Mouse (Mus musculus): ENCODE data around the gene Olfr322. TPM values are rescaled to one million over a fixed set of nuclear protein-coding genes. Genes with fewer than 3 reads are reported as not detected.

Gene Olfr322
- polyA plus RNA-seq, 1 experiment from 2014 or later: not detected

DNA sequence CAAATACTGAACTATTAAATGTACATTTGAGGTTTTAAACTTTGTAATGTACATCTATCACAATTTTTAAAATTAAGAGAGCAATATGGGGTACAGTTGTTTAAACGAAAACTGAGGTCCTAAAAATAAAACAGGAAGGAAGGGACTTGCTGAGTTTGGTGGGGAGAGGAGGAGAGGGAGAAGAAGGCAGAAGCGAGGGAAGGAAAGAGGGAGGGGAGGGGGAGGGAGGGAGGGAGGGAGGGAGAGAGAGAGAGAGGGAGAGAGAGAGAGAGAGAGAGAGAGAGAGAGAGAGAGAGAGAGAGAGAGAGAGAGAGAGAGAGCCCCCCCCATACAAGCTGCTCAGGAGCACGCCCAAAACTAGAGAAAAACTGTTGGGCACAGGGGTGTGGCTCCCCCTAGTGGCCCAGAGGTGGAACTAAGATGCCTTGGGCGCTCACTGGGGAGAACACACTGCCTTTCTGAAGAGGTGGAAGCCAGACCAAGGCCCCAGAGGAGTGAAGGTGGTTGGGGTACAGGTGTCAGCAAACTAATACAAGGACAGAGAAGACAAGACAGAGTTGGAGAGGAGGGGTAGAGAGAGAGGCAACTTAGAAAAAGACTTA lies 22.1 kb upstream of the Olfr322 start:
- Histone ChIP-seq H3K4me1 (ENCODE audit: control insufficient read depth, insufficient read depth, low read length) (peaks cover 6% of the 10 kb centered on the region; the same call in 1 of the 2 replicates), H3K4me2 (ENCODE audit: low read depth, low read length) (no peak overlapping the region), H3K36me3 (ENCODE audit: control insufficient read depth, insufficient read depth) (no peaks in the 10 kb centered on the region), H3K4me3 (ENCODE audit: low read length) (no peak overlapping the region), H3K9me3 (replicated peaks; ENCODE audit: control insufficient read depth, low read length) (no peaks in the 10 kb centered on the region), H3K9ac (ENCODE audit: low read length) (no peak overlapping the region), H3K27me3 (ENCODE audit: control insufficient read depth, insufficient read depth, low read length) (peaks cover 18% of the 10 kb centered on the region), H3K27ac (ENCODE audit: low read length) (no peak overlapping the region)
- WGBS: 19% methylated on average over 4 of the region's 4 CpGs
- no peak for ATAC-seq (replicated peaks; ENCODE audit: extremely low read depth, insufficient read depth, low FRiP score)

DNA sequence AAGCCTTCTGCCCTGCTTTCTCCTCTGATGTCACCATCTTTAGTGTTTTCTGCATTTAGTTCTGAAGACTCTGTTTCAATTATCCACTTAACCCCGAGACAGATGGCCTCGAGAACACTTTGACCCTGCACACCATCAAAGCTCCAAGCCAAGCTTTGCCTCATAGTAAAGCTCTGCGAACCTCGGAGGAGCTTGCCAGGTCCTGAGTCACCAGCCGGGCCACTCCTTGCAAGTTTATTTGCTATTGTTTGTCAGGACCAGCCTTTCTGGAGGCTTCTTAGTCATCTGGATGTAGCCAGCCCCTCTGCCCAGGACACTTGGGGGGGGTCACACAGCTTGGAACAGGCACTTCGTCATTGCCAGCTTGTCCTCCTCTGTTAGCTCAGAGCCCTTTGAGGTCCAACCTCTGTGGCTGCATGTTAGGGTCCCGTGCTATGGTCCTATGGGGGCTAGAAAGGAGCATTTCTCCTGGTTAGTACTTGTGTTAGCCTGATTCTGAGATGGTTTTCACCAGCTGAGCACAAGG lies 20.3 kb upstream of the Olfr322 start:
- Histone ChIP-seq H3K4me2 (ENCODE audit: low read depth, low read length) (no peak overlapping the region), H3K27ac (ENCODE audit: low read length) (no peak overlapping the region), H3K27me3 (ENCODE audit: control insufficient read depth, insufficient read depth, low read length) (peaks cover 26% of the 10 kb centered on the region), H3K9ac (ENCODE audit: low read length) (no peak overlapping the region), H3K4me1 (ENCODE audit: control insufficient read depth, insufficient read depth, low read length) (peaks cover 6% of the 10 kb centered on the region; the same call in 1 of the 2 replicates), H3K36me3 (ENCODE audit: control insufficient read depth, insufficient read depth) (no peaks in the 10 kb centered on the region), H3K4me3 (ENCODE audit: low read length) (no peak overlapping the region), H3K9me3 (replicated peaks; ENCODE audit: control insufficient read depth, low read length) (no peaks in the 10 kb centered on the region)
- 66% methylated on average over 7 of the region's 7 CpGs for WGBS
- ATAC-seq (replicated peaks; ENCODE audit: extremely low read depth, insufficient read depth, low FRiP score): no peak

DNA sequence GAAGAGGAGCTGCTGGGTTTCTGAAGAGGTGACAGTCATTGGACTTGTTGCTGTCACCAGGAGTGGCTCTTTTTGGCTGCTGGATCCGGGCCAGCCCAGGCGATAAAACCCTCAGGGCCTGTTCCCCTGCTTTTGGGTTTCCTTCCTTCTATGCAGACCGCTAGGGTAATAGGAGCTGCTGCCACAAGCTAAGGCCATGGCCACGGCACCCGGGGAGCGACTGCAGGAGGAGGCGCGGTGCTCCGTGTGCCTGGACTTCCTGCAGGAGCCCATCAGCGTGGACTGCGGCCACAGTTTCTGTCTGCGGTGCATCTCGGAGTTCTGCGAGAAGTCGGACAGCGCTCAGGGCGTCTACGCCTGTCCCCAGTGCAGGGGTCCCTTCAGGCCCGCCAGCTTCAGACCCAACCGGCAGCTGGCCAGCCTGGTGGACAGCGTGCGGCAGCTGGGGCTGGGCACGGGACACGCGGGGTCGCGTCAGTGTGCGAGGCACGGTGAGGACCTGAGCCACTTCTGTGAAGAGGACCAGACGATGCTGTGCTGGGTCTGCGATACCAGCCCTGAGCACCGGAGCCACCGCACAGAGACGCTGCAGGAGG lies 18.2 kb upstream of the Olfr322 start, which contains the start of gene Trim58:
Gene Trim58, plus strand, starts transcription at position 194 of the 596 bp plus-strand sequence.
- no peaks in the 10 kb centered on the region for H3K9me3 ChIP-seq (replicated peaks; ENCODE audit: control insufficient read depth, low read length)
- H3K4me1 ChIP-seq (ENCODE audit: control insufficient read depth, insufficient read depth, low read length): peaks cover 6% of the 10 kb centered on the region; the same call in 1 of the 2 replicates
- peak within 1 kb of the TSS; percentile 37 for H3K4me3 ChIP-seq (ENCODE audit: low read length)
- peak within 1 kb of the TSS; percentile 2 for H3K9ac ChIP-seq (ENCODE audit: low read length)
- WGBS: 2% methylated on average over 34 of the region's 34 CpGs
- no peak for ATAC-seq (replicated peaks; ENCODE audit: extremely low read depth, insufficient read depth, low FRiP score)
- peaks cover 26% of the 10 kb centered on the region for H3K27me3 ChIP-seq (ENCODE audit: control insufficient read depth, insufficient read depth, low read length)
- no peaks in the 10 kb centered on the region for H3K36me3 ChIP-seq (ENCODE audit: control insufficient read depth, insufficient read depth)
- H3K4me2 ChIP-seq (ENCODE audit: low read depth, low read length): peak within 1 kb of the TSS; percentile 73
- no peak within 1 kb of the TSS for H3K27ac ChIP-seq (ENCODE audit: low read length)

DNA sequence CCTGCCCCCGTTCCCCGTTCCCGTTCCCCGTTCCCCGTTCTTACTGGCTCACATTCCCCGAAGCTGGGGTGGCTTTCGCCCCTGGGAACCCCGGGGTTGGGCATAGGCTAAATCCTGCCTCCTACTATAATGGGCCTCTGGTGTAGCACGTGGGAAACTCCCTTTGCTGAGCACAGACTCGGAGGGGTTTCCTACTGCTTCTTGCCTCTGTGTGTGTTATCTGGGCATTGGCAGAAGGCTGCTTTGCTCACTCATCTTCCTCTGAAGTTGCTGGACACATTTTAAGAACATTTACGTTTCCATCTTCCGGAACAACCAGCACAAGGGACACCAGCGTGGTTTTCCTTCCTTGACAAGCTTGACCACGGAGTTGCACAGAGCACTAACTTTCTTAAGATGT lies 17.5 kb upstream of the Olfr322 start:
- Histone ChIP-seq H3K36me3 (ENCODE audit: control insufficient read depth, insufficient read depth) (no peaks in the 10 kb centered on the region), H3K4me1 (ENCODE audit: control insufficient read depth, insufficient read depth, low read length) (peaks cover 6% of the 10 kb centered on the region; the same call in 1 of the 2 replicates), H3K9me3 (replicated peaks; ENCODE audit: control insufficient read depth, low read length) (no peaks in the 10 kb centered on the region), H3K27me3 (ENCODE audit: control insufficient read depth, insufficient read depth, low read length) (peaks cover 26% of the 10 kb centered on the region), H3K9ac (ENCODE audit: low read length) (no peak overlapping the region), H3K4me2 (ENCODE audit: low read depth, low read length) (peak overlapping the region; percentile 73), H3K27ac (ENCODE audit: low read length) (no peak overlapping the region), H3K4me3 (ENCODE audit: low read length) (peak overlapping the region; percentile 37)
- ATAC-seq (replicated peaks; ENCODE audit: extremely low read depth, insufficient read depth, low FRiP score): no peak
- 25% methylated on average over 14 of the region's 14 CpGs for WGBS

DNA sequence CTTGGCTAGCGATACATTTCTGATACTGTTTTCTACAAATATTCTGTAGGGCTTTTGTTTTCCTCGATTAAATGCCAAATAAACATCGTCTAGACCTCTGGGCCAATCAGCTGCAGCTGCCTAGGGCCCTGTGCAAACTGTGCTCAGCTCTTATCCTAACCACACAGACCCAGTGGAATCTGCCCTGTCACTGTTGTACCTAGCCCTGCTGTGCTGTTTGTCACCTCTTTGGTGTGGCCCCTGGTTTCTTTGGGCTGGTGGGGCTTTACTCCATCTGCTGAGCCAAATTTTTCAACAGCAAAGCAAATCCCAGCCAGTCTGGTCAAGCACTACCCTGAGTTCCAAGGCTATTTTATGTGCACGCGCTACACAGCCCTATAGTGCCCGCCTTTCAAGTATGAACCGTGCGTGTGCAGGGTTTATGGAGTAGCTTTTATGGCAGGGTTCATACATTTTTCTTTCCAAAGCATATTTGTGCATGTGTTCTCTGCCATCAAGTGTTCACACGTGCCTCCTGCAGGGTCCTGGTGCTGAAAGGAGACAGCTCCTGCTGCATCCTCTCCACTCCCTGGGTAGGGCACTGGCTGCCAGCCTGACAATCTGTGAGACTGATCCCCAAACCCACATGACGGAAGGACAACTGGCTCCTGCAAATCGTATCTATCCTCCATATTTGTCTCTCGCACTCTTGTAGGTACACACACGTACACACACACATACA lies 16.8 kb upstream of the Olfr322 start:
- Histone ChIP-seq H3K4me2 (ENCODE audit: low read depth, low read length) (no peak overlapping the region), H3K27ac (ENCODE audit: low read length) (no peak overlapping the region), H3K9me3 (replicated peaks; ENCODE audit: control insufficient read depth, low read length) (no peaks in the 10 kb centered on the region), H3K27me3 (ENCODE audit: control insufficient read depth, insufficient read depth, low read length) (peaks cover 26% of the 10 kb centered on the region), H3K4me1 (ENCODE audit: control insufficient read depth, insufficient read depth, low read length) (peaks cover 6% of the 10 kb centered on the region; the same call in 1 of the 2 replicates), H3K36me3 (ENCODE audit: control insufficient read depth, insufficient read depth) (no peaks in the 10 kb centered on the region), H3K4me3 (ENCODE audit: low read length) (no peak overlapping the region), H3K9ac (ENCODE audit: low read length) (no peak overlapping the region)
- 78% methylated on average over 13 of the region's 13 CpGs for WGBS
- ATAC-seq (replicated peaks; ENCODE audit: extremely low read depth, insufficient read depth, low FRiP score): no peak

DNA sequence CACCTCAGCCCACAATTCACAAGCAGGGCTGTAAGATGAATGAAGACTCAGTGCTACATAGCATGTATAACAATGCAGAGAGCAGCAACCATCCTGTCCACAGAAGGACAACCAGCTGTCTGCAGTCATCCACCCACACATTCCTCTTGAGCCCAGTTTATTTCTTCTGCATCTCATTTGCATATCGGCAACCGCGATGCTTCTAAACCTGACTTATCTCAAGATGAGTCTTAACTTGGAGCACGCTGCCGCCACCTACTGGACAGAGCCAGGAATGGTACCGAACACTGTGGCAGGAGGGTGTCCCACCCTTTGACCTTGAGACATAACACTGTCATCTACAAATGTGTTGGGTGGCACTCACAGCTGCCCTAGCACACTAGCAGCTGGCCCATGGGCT lies 15.2 kb upstream of the Olfr322 start:
- Histone ChIP-seq H3K4me1 (ENCODE audit: control insufficient read depth, insufficient read depth, low read length) (peaks cover 6% of the 10 kb centered on the region; the same call in 1 of the 2 replicates), H3K27me3 (ENCODE audit: control insufficient read depth, insufficient read depth, low read length) (peaks cover 22% of the 10 kb centered on the region), H3K36me3 (ENCODE audit: control insufficient read depth, insufficient read depth) (no peaks in the 10 kb centered on the region), H3K4me2 (ENCODE audit: low read depth, low read length) (no peak overlapping the region), H3K27ac (ENCODE audit: low read length) (no peak overlapping the region), H3K9ac (ENCODE audit: low read length) (no peak overlapping the region), H3K4me3 (ENCODE audit: low read length) (no peak overlapping the region), H3K9me3 (replicated peaks; ENCODE audit: control insufficient read depth, low read length) (no peaks in the 10 kb centered on the region)
- ATAC-seq (replicated peaks; ENCODE audit: extremely low read depth, insufficient read depth, low FRiP score): no peak
- WGBS: 25% methylated on average over 6 of the region's 6 CpGs

DNA sequence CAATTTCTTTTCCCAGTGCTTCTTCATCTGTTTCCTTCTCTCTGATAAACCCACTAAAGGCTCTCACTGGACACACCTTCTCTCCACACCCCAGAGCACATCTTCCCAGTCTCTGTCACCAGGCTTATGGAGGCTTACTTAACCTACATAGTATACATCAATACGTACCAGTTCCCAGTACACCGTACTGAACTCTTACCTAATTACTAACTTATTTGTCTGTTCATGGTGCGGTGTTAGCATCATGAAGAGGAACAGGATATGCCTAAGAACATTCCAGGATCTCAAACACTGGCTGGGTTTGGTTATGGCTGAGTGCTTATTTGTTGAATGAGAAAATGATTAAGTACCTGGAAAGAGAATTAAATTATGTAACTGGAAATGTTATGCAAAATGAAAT lies 3.4 kb upstream of the Olfr322 start:
- no peaks in the 10 kb centered on the region for H3K4me1 ChIP-seq (ENCODE audit: control insufficient read depth, insufficient read depth, low read length)
- WGBS: 81% methylated on average over 3 of the region's 3 CpGs
- no peaks in the 10 kb centered on the region for H3K36me3 ChIP-seq (ENCODE audit: control insufficient read depth, insufficient read depth)
- no peak overlapping the region for H3K4me3 ChIP-seq (ENCODE audit: low read length)
- no peaks in the 10 kb centered on the region for H3K9me3 ChIP-seq (replicated peaks; ENCODE audit: control insufficient read depth, low read length)
- H3K27ac ChIP-seq (ENCODE audit: low read length): no peak overlapping the region
- H3K27me3 ChIP-seq (ENCODE audit: control insufficient read depth, insufficient read depth, low read length): no peaks in the 10 kb centered on the region
- no peak overlapping the region for H3K9ac ChIP-seq (ENCODE audit: low read length)
- H3K4me2 ChIP-seq (ENCODE audit: low read depth, low read length): no peak overlapping the region
- no peak for ATAC-seq (replicated peaks; ENCODE audit: extremely low read depth, insufficient read depth, low FRiP score)

DNA sequence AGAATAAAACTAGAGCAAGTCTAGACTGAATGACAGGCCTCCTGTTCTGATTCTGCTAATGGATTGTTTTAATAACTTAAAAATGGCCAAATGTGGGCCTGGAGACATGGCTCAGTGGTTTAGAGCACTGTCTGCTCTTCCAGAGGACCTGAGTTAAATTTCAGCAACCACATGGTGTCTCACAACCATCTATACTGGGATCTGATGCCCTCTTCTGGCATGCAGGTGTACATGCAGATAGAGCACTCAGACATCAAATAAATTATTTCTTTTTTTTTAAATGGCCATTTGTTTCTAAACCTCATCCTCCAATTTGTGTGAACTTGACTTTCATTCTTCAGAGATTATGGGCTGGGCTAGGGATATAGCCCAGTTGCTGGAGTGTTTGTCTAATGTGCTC lies 10.7 kb downstream of the Olfr322 start:
- Histone ChIP-seq H3K9me3 (replicated peaks; ENCODE audit: control insufficient read depth, low read length) (no peaks in the 10 kb centered on the region), H3K4me2 (ENCODE audit: low read depth, low read length) (no peak overlapping the region), H3K9ac (ENCODE audit: low read length) (no peak overlapping the region), H3K27me3 (ENCODE audit: control insufficient read depth, insufficient read depth, low read length) (no peaks in the 10 kb centered on the region), H3K27ac (ENCODE audit: low read length) (no peak overlapping the region), H3K4me3 (ENCODE audit: low read length) (no peak overlapping the region), H3K36me3 (ENCODE audit: control insufficient read depth, insufficient read depth) (no peaks in the 10 kb centered on the region), H3K4me1 (ENCODE audit: control insufficient read depth, insufficient read depth, low read length) (no peaks in the 10 kb centered on the region)
- no peak for ATAC-seq (replicated peaks; ENCODE audit: extremely low read depth, insufficient read depth, low FRiP score)

DNA sequence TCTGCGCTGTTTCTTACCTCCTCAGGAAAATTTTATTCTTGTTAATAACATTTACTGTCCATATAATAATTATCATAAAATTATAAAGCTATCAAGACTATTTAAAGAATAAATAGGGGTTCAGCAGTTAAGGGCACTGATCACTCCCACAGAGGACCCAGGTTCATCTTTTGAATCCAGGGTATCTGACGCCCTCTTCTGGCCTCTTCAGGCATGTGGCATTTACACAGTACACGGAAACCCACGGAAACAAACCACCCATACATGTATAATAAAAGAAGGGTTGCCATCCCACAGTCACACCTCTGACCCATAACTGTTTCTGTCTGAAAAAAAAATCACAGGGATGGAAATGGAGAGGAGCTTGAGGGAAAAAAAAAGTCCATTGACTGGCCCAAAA lies 13.2 kb downstream of the Olfr322 start:
- H3K9ac ChIP-seq (ENCODE audit: low read length): no peak overlapping the region
- no peak overlapping the region for H3K4me3 ChIP-seq (ENCODE audit: low read length)
- 53% methylated on average over 4 of the region's 4 CpGs for WGBS
- H3K27me3 ChIP-seq (ENCODE audit: control insufficient read depth, insufficient read depth, low read length): no peaks in the 10 kb centered on the region
- no peaks in the 10 kb centered on the region for H3K4me1 ChIP-seq (ENCODE audit: control insufficient read depth, insufficient read depth, low read length)
- H3K27ac ChIP-seq (ENCODE audit: low read length): no peak overlapping the region
- H3K4me2 ChIP-seq (ENCODE audit: low read depth, low read length): no peak overlapping the region
- H3K9me3 ChIP-seq (replicated peaks; ENCODE audit: control insufficient read depth, low read length): no peaks in the 10 kb centered on the region
- ATAC-seq (replicated peaks; ENCODE audit: extremely low read depth, insufficient read depth, low FRiP score): no peak
- no peaks in the 10 kb centered on the region for H3K36me3 ChIP-seq (ENCODE audit: control insufficient read depth, insufficient read depth)
